Mouse (Mus musculus) myocyte (in vitro differentiated cells): Measurements from ENCODE around the gene Tlr2. TPM values are rescaled to one million over a fixed set of nuclear protein-coding genes. Genes with fewer than 3 reads are reported as not detected.

Experiments
- polyA plus RNA-seq: library from polyadenylated mRNA; unstranded; fragments of >200 nt; fragmentation: generic; extraction: Trizol; gene quantifications from one replicate; pipeline ENCODE4 v1.2.1, GENCODE M21; 2012; ENCODE audit warnings: missing spikeins

Tlr2 gene
- polyA plus RNA-seq, 1 experiment = 4.5 TPM

Other genes starting within 250 kb of the Tlr2 start
- 0.05 TPM for gene Sfrp2, start 75.4 kb downstream of the Tlr2 start, polyA plus RNA-seq
- gene Tmem131l, start 198.4 kb upstream of the Tlr2 start, polyA plus RNA-seq = 11.0 TPM